Mouse (Mus musculus) lung, adult 2 months (tissue): ENCODE measurements around the gene Olfr122.

Source experiments
- CTCF ChIP-seq: fragments of 200-500 bp; IDR thresholded peaks from 2 replicates; pipeline ENCODE4 v1.5.1; 2011; ENCODE audit warnings: mild to moderate bottlenecking, low read length, control low read depth; ENCODE audit not compliant: insufficient read depth
- POLR2A ChIP-seq: fragments of 200-500 bp; IDR thresholded peaks from 2 replicates; pipeline ENCODE4 v1.6.1; 2011; ENCODE audit warnings: low read depth, mild to moderate bottlenecking, control low read depth, low read length, borderline replicate concordance; ENCODE audit errors: extremely low read depth

DNA sequence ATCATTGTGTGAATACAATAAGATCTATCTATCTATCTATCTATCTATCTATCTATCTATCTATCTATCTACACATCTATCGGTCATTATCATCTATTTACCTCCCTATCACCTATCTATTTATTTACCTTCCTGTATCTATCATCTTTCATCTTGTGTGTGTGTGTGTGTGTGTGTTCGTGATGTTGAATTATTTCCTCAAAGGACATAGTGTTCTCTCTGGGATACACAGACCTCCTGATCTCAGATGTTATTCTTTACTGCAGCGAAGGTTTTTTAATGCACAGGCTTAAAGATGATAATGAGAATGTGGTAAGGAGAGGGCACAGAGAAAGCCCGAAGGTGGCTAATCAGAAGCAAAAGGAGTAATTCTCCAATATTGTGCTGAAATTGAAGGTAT lies at the start of gene Olfr122:
- TF ChIP-seq POLR2A (no peak), CTCF (no peak)
